Mouse (Mus musculus): ENCODE results near the gene Scpep1.

Gene Scpep1

GRCm38 (mm10) chr11:88973776-88974701, 18.8 kb upstream of the Scpep1 start:
- DNase-seq (ENCODE audit: low spot score), result peak; percentile 78

- DNase-seq (ENCODE audit: low spot score), result peak; percentile 26
Measured at GRCm38 (mm10) chr11:88970202-88970732, 15.0 kb upstream of the Scpep1 start, which contains the start of gene Coil. Coil (plus strand) TSS chr11:88970252.

GRCm38 (mm10) chr11:88966881-88967361, 11.7 kb upstream of the Scpep1 start, which contains the start of gene Elobl:
Elobl (minus strand) TSS chr11:88966931.
- no peak for DNase-seq (ENCODE audit: low spot score)

- no peak for DNase-seq (ENCODE audit: low spot score)
Measured at GRCm38 (mm10) chr11:88958851-88959250, 3.6 kb upstream of the Scpep1 start.

GRCm38 (mm10) chr11:88954803-88955202, 462 bp downstream of the Scpep1 start:
- peak; percentile 19 for DNase-seq (ENCODE audit: low spot score)

GRCm38 (mm10) chr11:88953582-88953981, 1.7 kb downstream of the Scpep1 start:
- no peak for DNase-seq (ENCODE audit: low spot score)

- DNase-seq (ENCODE audit: low spot score), result no peak
Measured at GRCm38 (mm10) chr11:88952117-88952516, 3.1 kb downstream of the Scpep1 start.

GRCm38 (mm10) chr11:88951576-88951975, 3.7 kb downstream of the Scpep1 start:
- DNase-seq (ENCODE audit: low spot score), result no peak

- no peak for DNase-seq (ENCODE audit: low spot score)
Measured at GRCm38 (mm10) chr11:88950640-88951250, 4.5 kb downstream of the Scpep1 start.

- DNase-seq (ENCODE audit: low spot score), result no peak
Measured at GRCm38 (mm10) chr11:88949802-88950639, 5.2 kb downstream of the Scpep1 start.

- no peak for DNase-seq (ENCODE audit: low spot score)
Measured at GRCm38 (mm10) chr11:88948896-88949295, 6.4 kb downstream of the Scpep1 start.

- no peak for DNase-seq (ENCODE audit: low spot score)
Measured at GRCm38 (mm10) chr11:88945971-88946585, 9.2 kb downstream of the Scpep1 start.

- DNase-seq (ENCODE audit: low spot score), result no peak
Measured at GRCm38 (mm10) chr11:88941489-88941888, 13.8 kb downstream of the Scpep1 start.

- no peak for DNase-seq (ENCODE audit: low spot score)
Measured at GRCm38 (mm10) chr11:88939634-88940033, 15.6 kb downstream of the Scpep1 start.

- no peak for DNase-seq (ENCODE audit: low spot score)
Measured at GRCm38 (mm10) chr11:88938770-88939169, 16.5 kb downstream of the Scpep1 start.

- no peak for DNase-seq (ENCODE audit: low spot score)
Measured at GRCm38 (mm10) chr11:88937886-88938285, 17.4 kb downstream of the Scpep1 start.

- DNase-seq (ENCODE audit: low spot score), result no peak
Measured at GRCm38 (mm10) chr11:88934089-88935000, 20.9 kb downstream of the Scpep1 start.

GRCm38 (mm10) chr11:88933030-88933429, 22.2 kb downstream of the Scpep1 start:
- no peak for DNase-seq (ENCODE audit: low spot score)

GRCm38 (mm10) chr11:88931692-88932530, 23.4 kb downstream of the Scpep1 start:
- no peak for DNase-seq (ENCODE audit: low spot score)

Data from spleen, adult 12 weeks (tissue).